Mouse (Mus musculus) embryonic facial prominence, embryonic 15.5 days (tissue): ENCODE results near the gene Hap1. TPM values are rescaled to one million over a fixed set of nuclear protein-coding genes. Genes with fewer than 3 reads are reported as not detected.
"Not testable (repeated sequence)": the region's sequence is repeated elsewhere in the genome, so short reads cannot be mapped to it uniquely, and the experiment has no call there.

Experiments used
- ATAC-seq: fragments of 200-750 bp; cut with Nextera tagmentation; 2 replicates; pipeline ENCODE4 v1.8.0; 2017; ENCODE audit warnings: low read depth, moderate TSS enrichment; ENCODE audit not compliant: insufficient number of reproducible peaks, low FRiP score, low TSS enrichment
- H3K27ac ChIP-seq: fragments of 300-500 bp; sonication (generic); replicated peaks from 2 replicates; pipeline ENCODE4 v1.5.1; 2015; ENCODE audit warnings: mild to moderate bottlenecking, inconsistent platforms
- H3K27me3 ChIP-seq: fragments of 300-500 bp; sonication (generic); 2 replicates; pipeline ENCODE4 v1.6.1; 2015; ENCODE audit warnings: inconsistent platforms
- H3K36me3 ChIP-seq: fragments of 300-500 bp; sonication (generic); 2 replicates; pipeline ENCODE4 v1.6.1; 2015; ENCODE audit warnings: mild to moderate bottlenecking, inconsistent platforms
- H3K4me1 ChIP-seq: fragments of 300-500 bp; sonication (generic); 2 replicates; pipeline ENCODE4 v1.6.1; 2015; ENCODE audit warnings: inconsistent platforms
- H3K4me2 ChIP-seq: fragments of 300-500 bp; sonication (generic); replicated peaks from 2 replicates; pipeline ENCODE4 v1.6.1; 2015; ENCODE audit warnings: mild to moderate bottlenecking, inconsistent platforms
- H3K4me3 ChIP-seq: fragments of 300-500 bp; sonication (generic); replicated peaks from 2 replicates; pipeline ENCODE4 v1.5.1; 2015; ENCODE audit warnings: mild to moderate bottlenecking, inconsistent platforms
- H3K9ac ChIP-seq: fragments of 300-500 bp; sonication (generic); 2 replicates; pipeline ENCODE4 v1.6.1; 2015; ENCODE audit warnings: inconsistent platforms
- H3K9me3 ChIP-seq: fragments of 300-500 bp; sonication (generic); replicated peaks from 2 replicates; pipeline ENCODE4 v1.6.1; 2016; ENCODE audit warnings: inconsistent platforms
- WGBS: fragments of 180-500 bp; shearing (Covaris S2); methylation state at CpG from one replicate; pipeline ENCODE4 v1.1.7; 2015; 5-methylcytosine and 5-hydroxymethylcytosine counted together
- polyA plus RNA-seq: library from polyadenylated mRNA; unstranded; fragments of >200 nt; fragmentation: Nextera tagmentation; extraction: Ambion mirVana; gene quantifications from 2 replicates; pipeline ENCODE4 v1.2.1, GENCODE M21; 2015

Hap1 gene
- polyA plus RNA-seq, 1 experiment from 2014 or later, result 10.6 TPM

GRCm38 (mm10) chr11:100312096-100312679, 43.7 kb downstream of the Hap1 start:
- no peaks in the 10 kb centered on the region for H3K27me3 ChIP-seq
- H3K9me3 ChIP-seq, result no peaks in the 10 kb centered on the region
- 35% methylated on average over 5 of the region's 5 CpGs for WGBS
- no peak overlapping the region for H3K4me3 ChIP-seq
- ATAC-seq, result no peak
- H3K9ac ChIP-seq, result no peak overlapping the region
- no peak overlapping the region for H3K27ac ChIP-seq
- no peak overlapping the region for H3K4me2 ChIP-seq
- no peaks in the 10 kb centered on the region for H3K36me3 ChIP-seq
- H3K4me1 ChIP-seq, result no peaks in the 10 kb centered on the region

DNA sequence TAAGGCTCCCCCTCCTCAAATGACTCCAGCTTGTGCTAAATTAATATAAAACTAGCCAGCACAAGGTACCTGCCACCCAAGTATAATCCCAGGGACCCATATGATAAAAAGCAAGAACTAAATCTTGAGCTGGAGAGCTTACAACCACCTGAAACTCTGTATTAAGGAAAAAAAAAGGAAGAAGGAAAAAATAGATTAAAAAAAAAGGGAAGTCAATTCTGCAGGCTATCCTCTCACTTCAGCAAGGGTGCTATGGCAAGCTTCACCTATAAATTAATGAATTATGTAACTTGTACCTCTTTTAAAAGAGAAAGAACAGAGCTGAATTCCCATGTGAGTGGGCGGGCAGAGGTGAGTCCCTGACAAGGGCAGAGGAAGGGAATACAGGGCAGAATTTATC, 44.3 kb downstream of the Hap1 start:
- no peak overlapping the region for H3K4me2 ChIP-seq
- 76% methylated on average over 1 of the region's 1 CpGs for WGBS

DNA sequence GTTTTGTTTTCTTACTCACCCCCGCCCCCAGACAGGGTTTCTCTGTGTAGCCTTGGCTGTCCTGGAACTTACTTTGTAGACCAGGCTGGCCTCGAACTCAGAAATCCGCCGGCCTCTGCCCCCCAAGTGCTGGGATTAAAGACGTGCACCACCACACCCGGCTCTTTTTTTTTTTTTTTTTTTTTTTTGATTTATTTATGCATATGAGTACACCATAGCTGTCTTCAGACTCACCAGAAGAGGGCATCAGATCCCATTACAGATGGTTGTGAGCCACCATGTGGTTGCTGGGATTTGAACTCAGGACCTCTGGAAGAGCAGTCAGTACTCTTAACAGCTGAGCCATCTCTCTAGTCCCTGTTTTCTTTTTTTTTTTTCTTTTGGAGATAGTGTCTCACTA, 47.3 kb downstream of the Hap1 start:
- not testable (repeated sequence) for H3K4me2 ChIP-seq, H3K9ac ChIP-seq, H3K27ac ChIP-seq, ATAC-seq, H3K36me3 ChIP-seq, H3K4me3 ChIP-seq, H3K27me3 ChIP-seq, H3K4me1 ChIP-seq, H3K9me3 ChIP-seq
- 93% methylated on average over 6 of the region's 6 CpGs for WGBS

More for the DNA sequence above, 44.3 kb downstream of the Hap1 start:
- H3K4me1 ChIP-seq, result no peaks in the 10 kb centered on the region
- no peaks in the 10 kb centered on the region for H3K9me3 ChIP-seq
- H3K27ac ChIP-seq, result no peak overlapping the region
- H3K4me3 ChIP-seq, result no peak overlapping the region
- H3K9ac ChIP-seq, result no peak overlapping the region
- no peak for ATAC-seq
- no peaks in the 10 kb centered on the region for H3K36me3 ChIP-seq
- H3K27me3 ChIP-seq, result no peaks in the 10 kb centered on the region

DNA sequence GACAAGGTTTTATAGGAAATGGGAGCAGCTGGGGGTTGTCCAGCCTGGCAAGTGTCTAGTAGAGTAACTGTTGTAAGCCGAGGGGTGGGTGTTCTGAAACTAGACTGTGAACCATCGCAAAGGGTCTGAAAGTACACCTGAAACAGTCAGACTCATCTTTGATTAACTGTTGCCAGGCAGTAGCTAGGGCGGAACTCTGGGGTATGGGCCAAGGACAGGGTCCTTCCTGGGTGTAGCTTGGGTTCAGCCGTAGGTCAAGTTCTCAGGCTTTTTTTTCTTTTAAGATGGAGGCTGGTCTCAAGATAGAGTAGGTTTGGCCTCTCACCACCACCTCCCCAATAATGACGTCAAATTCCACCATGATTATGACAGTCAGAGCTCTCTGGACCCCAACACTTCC, 48.0 kb downstream of the Hap1 start:
- Histone ChIP-seq H3K4me2 (no peak overlapping the region), H3K9ac (no peak overlapping the region), H3K36me3 (no peaks in the 10 kb centered on the region), H3K27ac (no peak overlapping the region), H3K4me3 (no peak overlapping the region), H3K27me3 (no peaks in the 10 kb centered on the region), H3K4me1 (no peaks in the 10 kb centered on the region), H3K9me3 (no peaks in the 10 kb centered on the region)
- 87% methylated on average over 5 of the region's 5 CpGs for WGBS
- ATAC-seq, result no peak

DNA sequence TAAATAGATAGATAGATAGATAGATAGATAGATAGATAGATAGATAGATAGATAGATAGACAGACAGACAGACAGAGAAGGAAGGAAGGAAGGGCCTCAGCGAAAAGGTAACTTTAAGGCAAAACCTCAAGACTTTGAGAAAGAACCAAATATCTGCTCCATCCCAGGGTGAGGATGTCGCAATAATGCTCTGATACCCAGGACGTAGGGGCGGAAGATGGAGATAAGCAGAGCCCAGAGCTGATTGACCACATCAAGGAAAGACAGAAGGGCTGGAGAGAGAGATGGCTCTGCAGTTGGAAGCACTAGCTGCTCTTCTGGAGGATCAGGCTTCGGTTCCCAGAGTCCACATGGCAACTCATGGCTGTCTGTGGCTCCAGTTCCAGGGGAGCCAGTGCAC, 54.6 kb downstream of the Hap1 start:
- Histone ChIP-seq H3K36me3 (no peaks in the 10 kb centered on the region), H3K4me3 (no peak overlapping the region), H3K4me1 (peaks cover 4% of the 10 kb centered on the region; the same call in 1 of the 2 replicates), H3K27ac (no peak overlapping the region), H3K27me3 (no peaks in the 10 kb centered on the region; the same call in 1 of the 2 replicates), H3K9ac (no peak overlapping the region), H3K4me2 (no peak overlapping the region), H3K9me3 (no peaks in the 10 kb centered on the region)
- ATAC-seq, result no peak
- 92% methylated on average over 5 of the region's 5 CpGs for WGBS

DNA sequence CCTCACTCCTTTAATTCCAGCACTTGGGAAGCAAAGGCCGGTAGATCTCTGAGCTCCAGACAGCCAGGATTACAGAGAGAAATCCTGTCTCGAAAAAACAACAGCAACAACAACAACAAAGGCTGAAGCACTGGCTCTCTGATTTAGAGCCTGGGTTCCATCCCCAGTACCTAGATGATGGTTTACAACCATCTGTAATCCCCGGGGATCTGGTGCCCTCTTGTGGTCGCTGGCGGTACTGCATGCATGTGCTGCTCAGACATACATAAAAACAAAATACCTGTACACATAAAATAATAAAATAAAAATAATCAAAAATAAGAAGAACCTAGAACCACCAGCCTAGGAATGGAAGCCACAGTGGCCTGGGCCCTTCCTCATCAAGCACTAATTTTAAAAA, 55.6 kb downstream of the Hap1 start:
- no peaks in the 10 kb centered on the region for H3K36me3 ChIP-seq
- 11% methylated on average over 5 of the region's 5 CpGs for WGBS
- H3K27ac ChIP-seq, result no peak overlapping the region
- no peaks in the 10 kb centered on the region for H3K9me3 ChIP-seq
- no peak overlapping the region for H3K4me3 ChIP-seq
- no peak overlapping the region for H3K9ac ChIP-seq
- no peaks in the 10 kb centered on the region; the same call in 1 of the 2 replicates for H3K27me3 ChIP-seq
- peaks cover 5% of the 10 kb centered on the region for H3K4me1 ChIP-seq
- H3K4me2 ChIP-seq, result no peak overlapping the region
- no peak for ATAC-seq

GRCm38 (mm10) chr11:100298274-100299036, 57.5 kb downstream of the Hap1 start:
- peak overlapping the region; percentile 10; the same call in 1 of the 2 replicates for H3K4me2 ChIP-seq
- 19% methylated on average over 18 of the region's 18 CpGs for WGBS
- no peaks in the 10 kb centered on the region for H3K36me3 ChIP-seq
- no peak overlapping the region for H3K9ac ChIP-seq
- no peaks in the 10 kb centered on the region; the same call in 1 of the 2 replicates for H3K27me3 ChIP-seq
- H3K4me1 ChIP-seq, result peaks cover 8% of the 10 kb centered on the region
- H3K27ac ChIP-seq, result no peak overlapping the region
- ATAC-seq, result no peak
- no peaks in the 10 kb centered on the region for H3K9me3 ChIP-seq
- H3K4me3 ChIP-seq, result no peak overlapping the region

GRCm38 (mm10) chr11:100297801-100298200, 58.1 kb downstream of the Hap1 start:
- no peak overlapping the region for H3K4me3 ChIP-seq
- WGBS, result 34% methylated on average over 5 of the region's 5 CpGs

More at GRCm38 (mm10) chr11:100297801-100298200, 58.1 kb downstream of the Hap1 start:
- Histone ChIP-seq H3K9ac (no peak overlapping the region), H3K4me2 (peak overlapping the region; percentile 10; the same call in 1 of the 2 replicates), H3K36me3 (no peaks in the 10 kb centered on the region), H3K9me3 (no peaks in the 10 kb centered on the region), H3K27me3 (no peaks in the 10 kb centered on the region; the same call in 1 of the 2 replicates), H3K27ac (no peak overlapping the region), H3K4me1 (peaks cover 8% of the 10 kb centered on the region)
- no peak for ATAC-seq

Other genes starting within 250 kb of the Hap1 start
- 155 and 225 TPM in 2 replicates for gene Krt13, start 234.6 kb downstream of the Hap1 start, polyA plus RNA-seq
- gene Krt15, start 220.2 kb downstream of the Hap1 start, polyA plus RNA-seq, result 1,131 and 1,207 TPM in 2 replicates
- 227 and 305 TPM in 2 replicates for gene Krt19, start 207.5 kb downstream of the Hap1 start, polyA plus RNA-seq
- not detected in 2 replicates for gene Krt9, start 162.9 kb downstream of the Hap1 start, polyA plus RNA-seq
- 1,122 and 1,244 TPM in 2 replicates for gene Krt14, start 148.6 kb downstream of the Hap1 start, polyA plus RNA-seq
- gene Krt16, start 107.2 kb downstream of the Hap1 start, polyA plus RNA-seq, result 6.9 and 7.0 TPM in 2 replicates
- gene Krt17, start 95.1 kb downstream of the Hap1 start, polyA plus RNA-seq, result 399 and 504 TPM in 2 replicates
- gene Krt42, start 86.3 kb downstream of the Hap1 start, polyA plus RNA-seq, result 0.25 and 0.37 TPM in 2 replicates
- gene Eif1, start 36.2 kb downstream of the Hap1 start, polyA plus RNA-seq, result 1,638 and 1,748 TPM in 2 replicates
- gene Gast, start 21.7 kb downstream of the Hap1 start, polyA plus RNA-seq, result 6.0 and 6.7 TPM in 2 replicates
- 232 and 256 TPM in 2 replicates for gene Jup, start 41.6 kb upstream of the Hap1 start, polyA plus RNA-seq
- 89.9 and 91.1 TPM in 2 replicates for gene P3h4, start 58.7 kb upstream of the Hap1 start, polyA plus RNA-seq
- 212 TPM in 2 replicates for gene Fkbp10, start 59.6 kb upstream of the Hap1 start, polyA plus RNA-seq
- 134 and 135 TPM in 2 replicates for gene Nt5c3b, start 85.7 kb upstream of the Hap1 start, polyA plus RNA-seq
- 1.1 and 1.2 TPM in 2 replicates for gene Klhl10, start 85.8 kb upstream of the Hap1 start, polyA plus RNA-seq
- gene Klhl11, start 116.6 kb upstream of the Hap1 start, polyA plus RNA-seq, result 8.2 and 9.9 TPM in 2 replicates
- gene Acly, start 171.9 kb upstream of the Hap1 start, polyA plus RNA-seq, result 137 and 152 TPM in 2 replicates
- 3.9 and 6.0 TPM in 2 replicates for gene Ttc25, start 189.5 kb upstream of the Hap1 start, polyA plus RNA-seq
- gene Cnp, start 218.8 kb upstream of the Hap1 start, polyA plus RNA-seq, result 32.0 and 33.9 TPM in 2 replicates